Mouse (Mus musculus) gastrocnemius, postnatal 10 days (tissue): ENCODE measurements around the gene Mertk. TPM values are rescaled to one million over a fixed set of nuclear protein-coding genes. Genes with fewer than 3 reads are reported as not detected.

Source experiments
- DNase-seq: peaks from one replicate; pipeline ENCODE4 v3.0.0; 2021; ENCODE audit warnings: mixed read lengths
- total RNA-seq, 2 experiments: library from RNA; stranded (reverse); gene quantifications; 2 replicates each; pipeline ENCODE4 v1.2.3; 2021

The Mertk gene
- total RNA-seq, 2 experiments from 2014 or later, result 4.5 TPM

DNA sequence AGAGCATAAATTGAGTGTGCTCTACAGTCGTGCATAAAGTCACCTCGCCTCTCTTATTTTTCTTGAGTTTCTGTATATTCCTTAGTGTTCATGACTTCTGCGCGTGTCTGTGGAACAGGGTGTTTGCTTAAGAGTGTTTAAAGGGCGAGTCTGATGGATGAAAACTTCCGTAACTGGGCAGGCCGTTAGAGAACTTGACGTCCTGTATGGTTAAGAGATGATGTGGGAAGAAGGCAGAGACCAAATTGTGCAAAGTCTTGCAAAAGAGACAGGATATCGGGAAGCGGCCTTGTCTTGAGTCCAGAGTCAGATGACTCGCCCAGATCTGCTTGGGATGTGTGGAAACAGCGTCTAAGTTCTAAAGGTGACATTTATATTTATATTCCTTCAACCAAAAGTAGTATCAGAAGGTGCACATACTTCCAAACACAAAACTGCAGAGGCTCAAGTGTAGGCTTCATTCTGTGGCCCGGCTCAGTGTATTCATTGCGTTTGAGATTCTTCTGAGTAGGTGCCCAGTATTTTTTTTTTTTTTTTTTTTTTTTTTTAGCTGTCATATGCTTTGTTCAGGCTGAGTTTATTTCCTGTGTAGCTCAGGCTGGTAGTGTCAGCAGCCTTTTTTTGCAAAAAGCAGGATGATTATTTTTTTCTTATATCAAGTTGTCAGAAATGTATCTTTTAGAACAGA is 120.3 kb downstream of the Mertk start:
- no peak for DNase-seq

DNA sequence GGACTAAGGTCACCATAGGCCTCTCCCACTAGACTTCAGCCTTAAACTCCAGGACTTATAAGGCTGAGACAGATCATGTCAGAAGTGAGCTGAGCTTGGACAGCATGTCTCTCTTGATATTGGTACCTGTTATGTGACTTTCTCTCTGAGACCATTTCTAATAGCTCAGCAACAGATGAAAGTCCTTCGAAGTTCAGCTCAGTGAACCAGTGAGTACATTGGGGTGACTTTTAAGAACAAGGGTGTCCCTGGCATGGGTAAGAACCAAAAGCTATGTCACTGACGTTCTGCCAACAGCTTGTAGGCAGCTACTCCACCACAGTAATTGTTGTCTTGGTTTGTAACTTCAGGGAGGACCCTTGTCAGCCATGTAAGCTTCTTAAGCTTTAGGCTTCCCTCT is 121.9 kb downstream of the Mertk start:
- DNase-seq, result no peak

DNA sequence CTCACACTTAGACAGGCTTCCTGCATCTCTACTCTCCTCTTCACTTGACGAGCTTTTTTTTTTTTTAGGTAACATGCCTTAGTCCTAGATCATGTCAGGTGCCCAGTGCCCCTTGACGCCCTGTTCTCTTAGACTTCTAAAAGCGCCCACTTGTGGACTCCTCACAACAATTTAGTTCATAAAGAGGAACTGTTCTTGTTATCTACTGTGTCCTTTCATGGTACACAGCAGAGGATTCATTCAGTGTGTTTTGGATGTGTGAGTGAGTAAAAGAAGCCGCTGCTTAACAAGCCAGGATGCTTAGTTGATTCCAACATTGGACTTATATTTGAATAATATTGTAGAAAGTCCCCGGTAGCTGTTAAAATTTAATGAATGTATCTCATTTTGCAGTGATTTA is 125.1 kb downstream of the Mertk start:
- no peak for DNase-seq

DNA sequence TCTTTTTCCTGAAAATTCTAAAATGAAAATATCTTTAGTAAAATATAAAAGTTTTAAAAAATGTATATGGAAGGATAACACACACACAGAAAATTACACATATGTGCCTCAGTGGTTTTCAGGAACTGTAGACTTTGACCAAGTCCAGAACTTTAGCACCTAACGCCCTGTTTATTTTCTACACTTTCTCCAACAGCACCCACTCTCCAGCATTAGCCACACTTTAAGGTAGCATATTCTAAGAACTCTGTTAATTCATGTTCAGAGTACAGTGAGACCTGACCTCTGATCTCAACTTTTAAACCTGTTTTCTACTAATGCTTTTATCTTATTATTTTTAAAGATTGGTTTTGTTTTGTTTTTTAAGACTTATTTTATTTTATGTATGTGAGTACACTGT is 129.0 kb downstream of the Mertk start:
- no peak for DNase-seq

DNA sequence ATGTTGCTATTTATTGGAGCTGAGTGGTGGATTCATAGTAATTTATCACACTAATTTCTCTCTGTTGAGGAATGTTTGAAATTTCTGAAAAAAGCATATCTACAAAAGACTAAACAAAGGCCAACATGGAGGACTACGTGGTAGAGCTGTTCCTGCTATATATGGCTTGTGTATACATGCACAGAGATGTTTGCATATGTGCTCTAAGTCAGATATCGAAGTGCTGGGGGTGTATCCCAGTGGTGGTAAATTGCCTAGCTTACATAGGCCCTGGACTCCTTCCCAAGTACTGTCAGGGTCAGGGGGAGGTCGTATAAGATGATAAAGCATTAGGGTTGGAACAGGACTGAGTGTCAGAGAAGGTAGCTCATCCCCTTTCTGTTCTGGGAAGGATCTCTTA is 133.9 kb downstream of the Mertk start:
- no peak for DNase-seq

DNA sequence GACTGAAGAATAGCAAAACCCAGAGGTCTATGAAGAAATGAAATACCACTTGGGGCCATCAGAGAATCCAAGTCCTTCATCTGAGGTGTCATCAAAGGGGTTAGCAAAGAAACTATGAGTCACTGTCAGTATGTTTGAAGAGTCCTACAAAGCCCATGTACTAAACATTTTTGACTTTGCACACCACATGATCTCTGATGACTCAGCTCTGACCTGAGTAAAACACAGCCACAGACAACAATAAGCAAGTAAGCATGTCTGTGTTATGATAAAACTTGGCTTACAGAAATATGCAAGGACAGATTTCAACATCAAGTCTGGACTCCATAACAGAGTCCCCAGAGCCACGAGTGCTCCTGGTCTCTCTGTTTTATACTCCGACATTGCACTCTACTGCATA is 134.3 kb downstream of the Mertk start:
- no peak for DNase-seq

DNA sequence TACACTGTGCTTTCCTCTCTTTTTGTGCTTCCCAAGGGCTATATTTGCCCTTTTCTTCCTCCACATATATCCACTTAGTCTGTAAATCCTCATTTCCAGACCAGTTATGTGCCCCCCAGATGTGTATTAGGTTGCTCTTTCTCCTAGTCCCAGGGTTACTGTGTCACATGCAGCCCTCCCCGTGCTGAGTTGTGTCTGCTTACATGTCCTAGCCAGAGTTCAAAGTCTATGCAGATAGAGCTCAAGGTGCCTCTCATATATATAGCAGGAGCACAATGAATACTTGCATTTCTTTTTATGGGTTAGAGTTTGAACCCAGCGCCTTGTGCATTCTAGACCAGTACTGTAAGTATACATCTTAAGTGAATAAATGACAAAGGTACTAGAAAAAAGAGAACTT is 134.7 kb downstream of the Mertk start:
- DNase-seq, result no peak

DNA sequence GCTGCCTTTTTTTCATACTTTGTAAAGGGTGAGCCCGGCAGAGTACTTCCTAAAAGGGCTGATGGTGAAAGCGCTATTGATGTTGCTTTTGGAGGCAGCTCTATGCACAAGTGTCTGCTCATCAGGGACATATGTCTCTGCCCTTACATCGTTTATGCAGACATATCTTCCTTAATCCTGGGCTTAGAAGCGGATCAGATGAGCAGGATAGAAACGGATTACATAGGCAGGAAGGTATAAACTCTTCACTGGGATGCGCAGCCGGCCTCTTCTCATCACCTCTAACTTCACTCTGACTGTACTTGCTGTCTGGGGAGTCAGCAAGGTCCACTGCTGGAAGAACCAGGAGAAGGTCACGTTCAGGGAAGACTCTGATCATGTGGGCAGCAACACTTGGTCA is 138.8 kb downstream of the Mertk start:
- DNase-seq, result no peak

DNA sequence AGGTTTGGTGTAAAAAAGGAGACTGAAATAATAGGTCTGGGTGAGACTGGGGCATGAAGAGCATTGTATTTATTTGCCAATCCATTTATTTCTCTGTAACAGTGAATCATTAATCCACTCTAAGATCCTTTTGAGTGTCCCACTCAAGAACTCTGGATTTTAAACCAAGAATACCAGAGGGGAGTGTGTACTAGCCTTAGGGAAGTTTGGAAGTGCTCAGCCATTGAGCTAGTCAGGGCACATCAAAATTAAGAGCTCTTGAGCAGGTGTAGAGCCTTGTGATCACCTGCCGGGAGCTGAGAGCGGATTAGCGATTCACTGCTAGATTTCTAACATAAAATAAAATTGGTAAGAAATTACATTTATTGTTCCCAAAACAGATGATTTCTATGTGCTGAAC is 139.9 kb downstream of the Mertk start:
- no peak for DNase-seq

DNA sequence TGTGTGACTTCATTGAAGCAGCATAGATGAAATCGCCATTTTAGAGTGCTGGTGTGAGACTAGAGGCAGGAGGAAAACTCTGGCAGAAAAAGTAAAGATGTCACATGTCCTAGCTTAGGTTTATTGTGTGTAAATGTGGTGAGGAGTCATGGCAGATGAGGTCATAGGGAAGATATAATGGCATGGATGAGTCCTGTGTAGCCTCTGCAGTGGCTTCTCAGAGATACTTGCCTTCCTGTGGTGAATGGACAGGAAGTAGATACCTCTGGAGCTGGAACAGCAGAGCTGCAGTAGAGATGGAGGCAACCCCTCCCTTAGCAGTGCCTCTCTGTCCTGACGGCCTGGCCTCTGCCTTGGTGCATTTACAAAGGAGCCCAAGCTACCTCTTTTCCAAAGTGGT is 140.7 kb downstream of the Mertk start:
- no peak for DNase-seq

DNA sequence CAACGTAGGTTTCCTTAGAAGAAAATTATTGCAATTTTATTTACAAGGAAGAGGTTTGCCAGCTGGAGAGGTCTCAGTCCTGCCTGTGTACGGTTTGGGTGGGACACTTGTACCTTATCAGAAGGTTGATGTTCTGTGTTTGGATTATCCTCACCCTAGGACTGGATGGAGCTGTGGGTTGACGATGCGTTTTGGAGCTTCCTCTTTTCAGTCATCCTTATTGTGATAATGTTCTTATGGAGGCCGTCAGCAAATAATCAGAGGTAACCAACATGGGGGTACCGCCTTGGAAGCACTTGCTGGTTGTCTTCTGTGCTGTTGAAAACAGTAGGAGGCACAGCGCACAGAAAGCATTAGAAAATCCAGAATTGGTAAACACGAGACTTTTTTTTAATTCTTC is 143.7 kb downstream of the Mertk start:
- no peak for DNase-seq

DNA sequence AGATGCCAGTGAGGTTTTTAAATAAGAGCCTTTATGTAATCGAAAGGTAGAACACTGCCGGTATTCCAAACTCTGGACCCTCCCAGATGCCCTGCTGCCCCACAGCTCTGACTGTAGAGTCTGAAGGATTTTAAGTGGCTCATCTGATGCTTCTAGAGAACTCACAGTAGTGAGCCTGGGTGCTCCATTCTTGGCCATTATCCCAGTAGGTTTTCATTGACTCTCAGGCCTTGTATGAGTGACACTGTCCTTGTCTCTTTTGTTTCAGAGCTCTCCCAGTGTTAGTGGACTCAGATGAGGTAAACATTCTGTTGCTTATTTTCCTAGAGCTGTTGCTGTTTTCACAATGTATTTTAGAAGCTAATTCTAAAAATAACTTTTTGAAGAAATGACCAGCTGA is 151.3 kb downstream of the Mertk start:
- DNase-seq, result no peak

Other genes starting within 250 kb of the Mertk start
- not detected for gene Spdye4c, start 107.7 kb upstream of the Mertk start, total RNA-seq
- 10 to 100 TPM; 38.0 to 54.1 TPM for gene Anapc1, start 11.6 kb upstream of the Mertk start, total RNA-seq
- gene Tmem87b, start 119.2 kb downstream of the Mertk start, total RNA-seq, result 10 to 100 TPM; 16.2 to 19.3 TPM
- gene Fbln7, start 164.0 kb downstream of the Mertk start, total RNA-seq, result 10 to 100 TPM; 12.1 to 12.8 TPM
- 1 to 10 TPM; 5.7 to 5.9 TPM for gene Zc3h8, start 245.1 kb downstream of the Mertk start, total RNA-seq